Mouse (Mus musculus) neural tube, embryonic 12.5 days (tissue): ENCODE data around the gene Galk2. TPM values are rescaled to one million over a fixed set of nuclear protein-coding genes. Genes with fewer than 3 reads are reported as not detected.

Source experiments
- ATAC-seq: fragments of 200-750 bp; cut with Nextera tagmentation; 2 replicates; pipeline ENCODE4 v1.8.0; 2017; ENCODE audit warnings: low read depth, mild to moderate bottlenecking, moderate TSS enrichment, moderate library complexity; ENCODE audit not compliant: low FRiP score
- H3K27ac ChIP-seq: fragments of 300-500 bp; sonication (generic); 2 replicates; pipeline ENCODE4 v1.5.1; 2016
- H3K27me3 ChIP-seq: fragments of 300-500 bp; sonication (generic); replicated peaks from 2 replicates; pipeline ENCODE4 v1.6.1; 2016; ENCODE audit warnings: mild to moderate bottlenecking
- H3K36me3 ChIP-seq: fragments of 300-500 bp; sonication (generic); 2 replicates; pipeline ENCODE4 v1.6.1; 2016; ENCODE audit warnings: mild to moderate bottlenecking
- H3K4me1 ChIP-seq: fragments of 300-500 bp; sonication (generic); 2 replicates; pipeline ENCODE4 v1.6.1; 2016
- H3K4me2 ChIP-seq: fragments of 300-500 bp; sonication (generic); replicated peaks from 2 replicates; pipeline ENCODE4 v1.6.1; 2016; ENCODE audit warnings: mild to moderate bottlenecking
- H3K4me3 ChIP-seq: fragments of 300-500 bp; sonication (generic); 2 replicates; pipeline ENCODE4 v1.5.1; 2016
- H3K9ac ChIP-seq: fragments of 300-500 bp; sonication (generic); 2 replicates; pipeline ENCODE4 v1.6.1; 2016; ENCODE audit warnings: mild to moderate bottlenecking
- H3K9me3 ChIP-seq: fragments of 300-500 bp; sonication (generic); 2 replicates; pipeline ENCODE4 v1.6.1; 2016; ENCODE audit warnings: mild to moderate bottlenecking
- WGBS: fragments of 180-500 bp; shearing (Covaris S2); methylation state at CpG from one replicate; pipeline ENCODE4 v1.1.7; 2016; 5-methylcytosine and 5-hydroxymethylcytosine counted together
- polyA plus RNA-seq: library from polyadenylated mRNA; unstranded; fragments of >200 nt; fragmentation: Nextera tagmentation; extraction: Ambion mirVana; gene quantifications from 2 replicates; pipeline ENCODE4 v1.2.1, GENCODE M21; 2016

Galk2 gene
- polyA plus RNA-seq, 1 experiment from 2014 or later, result 26.6 TPM

DNA sequence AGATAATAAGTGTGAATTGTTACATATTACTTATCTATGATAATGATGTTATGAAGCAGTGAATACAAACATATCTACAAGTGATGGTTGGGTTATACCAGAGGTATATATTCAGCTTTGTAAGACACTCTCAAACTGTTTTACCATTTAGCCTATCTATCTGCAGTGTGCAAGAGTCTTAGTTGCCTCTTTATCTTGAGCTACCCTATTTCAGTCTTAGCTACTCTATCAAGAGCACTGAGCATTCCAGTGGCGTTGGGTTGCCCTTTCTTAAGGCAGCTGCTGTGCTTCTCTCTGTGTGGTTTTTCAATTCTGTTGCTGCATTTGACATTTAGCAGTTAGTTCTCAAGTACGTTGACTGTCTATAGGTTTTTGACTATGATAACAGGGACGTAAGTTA lies 4.9 kb downstream of the Galk2 start:
- H3K4me3 ChIP-seq, result no peak overlapping the region
- 89% methylated on average over 3 of the region's 3 CpGs for WGBS
- no peak for ATAC-seq
- H3K27me3 ChIP-seq, result no peaks in the 10 kb centered on the region
- H3K4me1 ChIP-seq, result peaks cover 4% of the 10 kb centered on the region; the same call in 1 of the 2 replicates
- H3K36me3 ChIP-seq, result no peaks in the 10 kb centered on the region
- H3K9me3 ChIP-seq, result no peaks in the 10 kb centered on the region
- no peak overlapping the region for H3K27ac ChIP-seq
- H3K9ac ChIP-seq, result no peak overlapping the region
- H3K4me2 ChIP-seq, result no peak overlapping the region

DNA sequence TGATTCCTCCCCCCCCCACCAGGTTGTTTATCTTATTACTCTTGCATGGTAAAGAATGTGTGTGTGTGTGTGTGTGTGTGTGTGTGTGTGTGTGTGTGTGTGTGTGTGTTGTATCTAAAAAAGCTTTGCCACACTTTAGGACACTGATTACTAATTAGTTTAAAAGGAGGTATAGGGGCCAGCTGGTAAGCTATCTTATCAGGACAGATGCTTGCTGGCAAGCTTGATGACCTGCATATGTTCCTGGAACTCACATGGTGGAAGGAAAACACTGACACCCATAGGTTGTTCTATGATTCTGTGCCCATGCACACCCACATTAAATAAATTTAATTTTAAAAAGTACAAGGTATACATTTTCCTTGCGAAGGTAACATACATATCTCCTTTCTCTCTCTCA lies 5.6 kb downstream of the Galk2 start:
- Histone ChIP-seq H3K4me3 (no peak overlapping the region), H3K9ac (no peak overlapping the region), H3K36me3 (no peaks in the 10 kb centered on the region), H3K4me2 (no peak overlapping the region), H3K9me3 (no peaks in the 10 kb centered on the region), H3K4me1 (peaks cover 4% of the 10 kb centered on the region; the same call in 1 of the 2 replicates), H3K27me3 (no peaks in the 10 kb centered on the region), H3K27ac (no peak overlapping the region)
- 90% methylated on average over 1 of the region's 1 CpGs for WGBS
- no peak for ATAC-seq

DNA sequence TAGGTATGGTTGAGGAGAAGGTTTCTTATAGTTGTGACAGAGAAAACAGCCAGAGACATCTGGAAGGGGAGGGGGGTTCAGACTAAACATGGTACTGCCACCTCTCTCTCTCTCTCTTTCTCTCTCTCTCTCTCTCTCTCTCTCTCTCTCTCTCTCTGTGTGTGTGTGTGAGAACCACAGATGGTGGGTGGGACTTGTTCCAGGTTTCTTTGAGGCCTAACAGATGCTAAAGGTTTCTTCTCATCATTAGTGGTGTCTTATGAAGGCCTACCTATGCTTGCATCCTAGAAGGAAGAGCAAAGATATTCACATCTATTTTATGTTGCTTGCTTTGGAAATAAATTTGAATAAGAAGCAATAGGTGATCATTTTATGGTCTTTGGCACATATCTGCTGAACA lies 6.7 kb downstream of the Galk2 start:
- ATAC-seq, result no peak
- H3K27ac ChIP-seq, result no peak overlapping the region
- no peak overlapping the region for H3K4me3 ChIP-seq
- peak overlapping the region; percentile 64 for H3K4me2 ChIP-seq
- H3K4me1 ChIP-seq, result peaks cover 4% of the 10 kb centered on the region; the same call in 1 of the 2 replicates
- H3K9ac ChIP-seq, result no peak overlapping the region
- H3K9me3 ChIP-seq, result no peaks in the 10 kb centered on the region
- no peaks in the 10 kb centered on the region for H3K27me3 ChIP-seq
- no peaks in the 10 kb centered on the region for H3K36me3 ChIP-seq

DNA sequence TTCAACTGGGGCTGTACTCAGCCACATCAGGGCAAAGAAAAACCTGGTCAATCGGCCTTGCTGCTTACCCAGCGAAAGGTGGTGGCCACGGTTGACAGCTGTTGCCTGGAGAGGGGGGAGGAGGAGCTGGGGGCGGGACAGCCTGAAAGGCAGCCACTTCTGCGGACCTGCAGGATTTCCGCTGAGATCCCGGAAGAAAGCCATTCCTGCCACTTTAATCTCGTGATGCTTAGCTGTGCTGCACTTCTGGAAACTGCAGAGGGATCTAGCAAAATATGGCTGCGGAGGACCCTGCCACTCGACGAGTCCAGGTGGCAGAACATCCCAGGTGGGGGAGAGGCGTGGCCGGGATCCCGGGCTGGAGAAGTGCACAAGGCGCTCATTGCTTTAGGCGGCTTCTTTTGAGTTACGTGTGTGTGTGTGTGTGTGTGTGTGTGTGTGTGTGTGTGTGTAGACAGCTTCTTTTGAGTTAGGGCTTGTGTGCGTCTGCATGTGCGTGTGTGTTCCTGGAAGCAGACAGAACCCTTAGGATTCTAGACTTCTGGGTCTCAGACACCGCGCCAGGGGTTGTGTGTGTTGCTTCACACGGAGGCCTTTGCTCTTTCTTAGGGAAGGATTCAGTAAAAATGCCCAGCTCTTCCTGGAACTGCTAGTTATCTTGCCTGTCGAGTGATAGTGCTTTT lies 7.3 kb downstream of the Galk2 start:
- Histone ChIP-seq H3K36me3 (no peaks in the 10 kb centered on the region), H3K4me2 (peak overlapping the region; percentile 64), H3K27ac (no peak overlapping the region), H3K4me3 (peak overlapping the region; percentile 37), H3K9ac (peak overlapping the region; percentile 52), H3K27me3 (no peaks in the 10 kb centered on the region), H3K4me1 (peaks cover 4% of the 10 kb centered on the region; the same call in 1 of the 2 replicates), H3K9me3 (no peaks in the 10 kb centered on the region)
- peak; percentile 64 for ATAC-seq
- WGBS, result 12% methylated on average over 23 of the region's 23 CpGs

DNA sequence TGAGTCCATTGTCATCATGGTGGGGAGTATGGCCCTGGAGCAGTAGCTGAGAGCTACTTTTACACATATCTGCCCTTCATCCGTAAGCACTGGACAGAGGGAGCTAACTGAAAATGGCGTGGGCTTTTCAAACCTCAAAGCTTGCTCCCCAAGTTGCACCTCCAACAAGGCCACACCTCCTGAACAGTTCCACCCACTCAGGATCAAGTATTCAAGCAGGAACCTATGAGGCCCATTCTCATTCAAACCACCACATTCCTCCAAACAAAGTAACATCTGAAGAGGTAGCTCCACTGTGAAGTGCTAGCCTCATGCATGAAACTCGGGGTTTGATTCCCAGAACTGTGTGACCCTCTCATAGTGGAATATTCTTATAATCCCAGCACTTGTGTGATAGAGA lies 9.4 kb downstream of the Galk2 start:
- H3K4me1 ChIP-seq, result peaks cover 4% of the 10 kb centered on the region; the same call in 1 of the 2 replicates
- H3K4me2 ChIP-seq, result no peak overlapping the region
- WGBS, result 79% methylated on average over 3 of the region's 3 CpGs
- no peaks in the 10 kb centered on the region for H3K27me3 ChIP-seq
- H3K4me3 ChIP-seq, result no peak overlapping the region
- H3K27ac ChIP-seq, result no peak overlapping the region
- no peaks in the 10 kb centered on the region for H3K9me3 ChIP-seq
- no peak overlapping the region for H3K9ac ChIP-seq
- ATAC-seq, result no peak
- no peaks in the 10 kb centered on the region for H3K36me3 ChIP-seq

DNA sequence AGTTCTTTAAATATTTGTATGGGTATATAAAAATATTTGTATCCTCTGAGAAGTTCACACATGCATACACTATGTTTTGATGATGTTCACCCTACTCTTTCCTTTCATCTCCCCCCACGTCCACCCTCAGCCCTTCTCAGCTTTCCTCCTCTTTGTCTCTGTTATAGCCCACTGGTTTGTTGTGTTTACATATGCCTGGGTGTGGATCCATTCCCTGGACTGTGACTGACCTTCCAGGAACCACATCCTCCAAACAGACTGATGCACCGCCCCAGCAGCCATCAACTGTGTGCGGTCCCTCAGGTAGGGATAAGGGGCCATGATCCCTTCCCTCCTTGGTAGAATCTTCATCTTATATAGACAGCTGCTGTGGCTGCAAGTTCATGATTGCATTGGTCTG lies 11.2 kb downstream of the Galk2 start:
- no peak overlapping the region for H3K4me3 ChIP-seq
- H3K27ac ChIP-seq, result no peak overlapping the region
- H3K36me3 ChIP-seq, result no peaks in the 10 kb centered on the region
- H3K9ac ChIP-seq, result no peak overlapping the region
- no peaks in the 10 kb centered on the region for H3K27me3 ChIP-seq
- H3K9me3 ChIP-seq, result no peaks in the 10 kb centered on the region
- 84% methylated on average over 3 of the region's 3 CpGs for WGBS
- H3K4me1 ChIP-seq, result peaks cover 4% of the 10 kb centered on the region; the same call in 1 of the 2 replicates
- no peak for ATAC-seq
- H3K4me2 ChIP-seq, result no peak overlapping the region

DNA sequence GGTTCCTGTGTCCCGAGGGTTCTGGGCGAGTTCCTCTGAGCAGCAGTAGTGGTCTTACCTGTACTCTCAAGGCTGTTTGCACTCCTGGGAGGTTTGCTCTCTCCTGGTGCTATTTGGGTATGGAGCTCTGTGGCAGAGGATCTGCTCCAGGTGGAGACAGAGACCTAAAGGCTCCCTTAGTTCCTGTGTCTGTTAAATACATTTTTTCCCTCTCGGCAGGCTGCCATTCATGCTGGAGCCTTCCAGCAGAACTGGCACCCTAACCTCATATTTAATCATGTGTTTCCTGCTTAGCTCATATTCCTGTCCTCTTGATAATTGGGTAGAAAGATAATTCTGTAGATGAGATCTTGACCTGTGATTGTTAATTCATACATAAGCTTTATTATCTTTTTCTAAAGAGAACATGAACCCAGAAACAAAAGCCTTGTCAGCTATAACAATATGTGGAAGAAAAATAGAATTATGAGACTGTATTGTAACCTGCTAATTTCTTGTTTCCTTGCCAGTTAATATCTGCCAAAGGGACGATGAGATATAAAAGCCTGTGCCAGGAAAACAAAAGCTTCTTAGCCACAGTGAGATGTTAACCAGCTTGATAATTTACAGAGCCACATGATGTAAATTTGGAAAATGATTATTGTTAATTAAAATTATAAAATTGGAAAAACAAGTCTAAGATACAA lies 27.1 kb downstream of the Galk2 start:
- no peaks in the 10 kb centered on the region for H3K36me3 ChIP-seq
- no peaks in the 10 kb centered on the region for H3K9me3 ChIP-seq
- no peak overlapping the region for H3K4me2 ChIP-seq
- H3K4me3 ChIP-seq, result no peak overlapping the region
- H3K27me3 ChIP-seq, result no peaks in the 10 kb centered on the region
- WGBS, result 86% methylated on average over 4 of the region's 4 CpGs
- no peak for ATAC-seq
- H3K4me1 ChIP-seq, result no peaks in the 10 kb centered on the region
- no peak overlapping the region for H3K27ac ChIP-seq
- H3K9ac ChIP-seq, result no peak overlapping the region

DNA sequence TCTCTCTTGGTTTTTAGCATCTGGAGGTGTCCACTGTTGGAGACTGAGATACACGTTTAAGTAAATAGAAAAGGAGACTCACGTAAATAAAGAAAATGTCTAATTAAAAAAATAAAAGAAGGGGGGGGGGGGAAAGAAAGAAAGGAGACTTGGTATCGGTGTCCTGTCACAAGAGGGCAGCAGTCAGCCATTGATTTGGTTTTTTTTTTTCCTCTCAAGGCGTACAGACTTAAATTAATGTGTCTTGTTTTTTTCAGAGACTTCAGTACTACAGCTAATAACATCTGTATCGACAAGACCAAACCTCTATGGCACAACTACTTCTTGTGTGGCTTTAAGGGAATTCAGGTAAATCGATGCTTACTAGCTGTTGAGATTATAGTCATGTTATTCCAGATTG lies 34.2 kb downstream of the Galk2 start:
- no peak overlapping the region for H3K27ac ChIP-seq
- no peak overlapping the region for H3K4me3 ChIP-seq
- no peaks in the 10 kb centered on the region for H3K4me1 ChIP-seq
- H3K4me2 ChIP-seq, result no peak overlapping the region
- H3K9me3 ChIP-seq, result no peaks in the 10 kb centered on the region
- WGBS, result 50% methylated on average over 6 of the region's 6 CpGs
- ATAC-seq, result no peak
- H3K36me3 ChIP-seq, result no peaks in the 10 kb centered on the region
- no peak overlapping the region for H3K9ac ChIP-seq
- no peaks in the 10 kb centered on the region for H3K27me3 ChIP-seq

DNA sequence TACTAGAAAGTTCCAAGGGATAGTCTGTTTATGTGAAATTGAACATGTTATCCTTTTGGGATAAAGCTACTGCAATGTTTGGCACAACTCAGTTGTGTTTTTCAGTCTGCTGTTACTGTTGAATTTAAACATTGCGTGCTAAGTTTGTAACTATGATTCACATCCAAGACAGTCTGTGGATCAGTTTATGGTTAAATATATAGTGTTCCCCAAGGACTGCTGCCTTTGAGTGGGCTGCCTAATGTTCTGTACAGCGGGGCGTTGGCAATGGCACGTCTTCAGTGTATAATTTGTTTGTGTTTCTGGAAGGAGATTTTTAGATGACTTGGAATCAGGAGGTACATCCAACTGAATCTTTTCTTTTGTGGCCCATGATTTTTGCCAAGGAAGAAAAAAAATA lies 36.2 kb downstream of the Galk2 start:
- 76% methylated on average over 4 of the region's 4 CpGs for WGBS

DNA sequence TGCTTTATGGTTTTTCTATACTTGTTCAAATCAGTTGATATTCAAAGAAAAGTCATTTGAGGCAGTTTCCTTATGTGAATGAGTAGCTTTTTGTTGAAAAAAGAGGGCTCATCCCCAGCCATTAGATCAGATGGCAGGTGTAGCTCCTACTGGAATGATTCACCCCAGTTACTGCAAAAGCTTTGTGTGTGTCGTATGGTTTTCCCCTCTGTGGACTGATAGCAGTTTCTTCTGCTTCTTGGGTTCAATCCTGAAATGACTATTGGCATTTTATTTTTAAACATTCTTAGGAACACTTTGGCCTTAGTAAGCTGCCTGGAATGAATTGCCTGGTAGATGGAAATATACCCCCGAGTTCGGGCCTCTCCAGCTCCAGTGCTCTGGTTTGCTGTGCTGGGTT lies 37.4 kb downstream of the Galk2 start:
- no peak for ATAC-seq
- Histone ChIP-seq H3K27ac (no peak overlapping the region), H3K9ac (no peak overlapping the region), H3K4me2 (no peak overlapping the region), H3K4me3 (no peak overlapping the region), H3K9me3 (no peaks in the 10 kb centered on the region), H3K4me1 (no peaks in the 10 kb centered on the region), H3K36me3 (no peaks in the 10 kb centered on the region), H3K27me3 (no peaks in the 10 kb centered on the region)
- 94% methylated on average over 3 of the region's 3 CpGs for WGBS

More for the DNA sequence above, 36.2 kb downstream of the Galk2 start:
- H3K4me3 ChIP-seq, result no peak overlapping the region
- H3K9me3 ChIP-seq, result no peaks in the 10 kb centered on the region
- no peak overlapping the region for H3K4me2 ChIP-seq
- ATAC-seq, result no peak
- H3K4me1 ChIP-seq, result no peaks in the 10 kb centered on the region
- H3K27me3 ChIP-seq, result no peaks in the 10 kb centered on the region
- H3K36me3 ChIP-seq, result no peaks in the 10 kb centered on the region
- H3K9ac ChIP-seq, result no peak overlapping the region
- no peak overlapping the region for H3K27ac ChIP-seq

DNA sequence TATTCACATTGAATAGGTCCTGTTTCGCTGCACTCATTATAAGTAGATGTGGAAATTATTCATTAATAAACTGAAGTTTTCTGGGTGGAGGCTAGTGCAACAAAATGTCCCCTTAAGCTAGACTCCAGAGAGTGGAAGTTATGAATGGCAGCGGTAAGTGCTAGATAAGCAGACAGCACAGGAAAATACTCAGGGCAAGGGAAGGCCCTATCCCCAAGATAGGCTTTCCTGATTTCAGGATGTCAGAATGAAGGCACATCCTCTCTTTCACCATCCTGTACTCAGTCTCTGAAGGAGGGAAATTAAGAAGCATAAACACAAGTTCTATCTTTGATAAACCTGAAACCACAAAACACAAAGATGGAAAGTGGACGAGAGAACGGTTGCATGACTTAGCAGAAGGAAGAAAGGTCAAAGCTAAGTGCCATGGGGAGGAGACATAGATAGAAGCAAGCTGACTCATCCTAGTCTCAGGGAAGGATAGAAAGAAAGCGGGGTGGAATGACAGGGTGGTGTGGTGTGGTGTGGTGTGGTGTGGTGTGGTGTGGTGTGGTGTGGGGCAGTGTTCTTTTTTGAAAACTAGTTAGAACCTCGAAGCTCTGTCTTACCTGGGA lies 42.0 kb downstream of the Galk2 start:
- WGBS, result 87% methylated on average over 6 of the region's 6 CpGs
- H3K36me3 ChIP-seq, result peaks cover 5% of the 10 kb centered on the region

DNA sequence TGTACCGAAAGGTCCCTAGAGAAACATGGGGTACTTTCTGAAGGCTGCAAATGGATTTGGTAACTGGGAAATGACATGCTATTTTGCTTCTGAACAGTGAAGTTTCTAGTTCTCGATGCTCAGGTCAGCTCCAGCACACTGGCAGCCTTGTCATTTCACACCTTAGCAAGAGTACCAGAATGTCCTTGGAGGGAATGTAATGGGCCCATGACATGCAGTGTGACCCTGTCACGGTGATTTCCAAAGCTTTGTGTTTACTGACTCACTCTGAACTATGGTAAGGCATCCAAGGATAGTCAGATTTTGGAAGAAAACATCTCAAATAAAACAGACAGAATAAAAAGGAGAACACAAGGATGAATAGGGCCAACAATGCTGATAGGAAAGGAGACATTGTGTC lies 42.5 kb downstream of the Galk2 start:
- ATAC-seq, result no peak
- Histone ChIP-seq H3K27me3 (no peaks in the 10 kb centered on the region), H3K36me3 (peaks cover 5% of the 10 kb centered on the region), H3K4me2 (no peak overlapping the region), H3K4me3 (no peak overlapping the region), H3K9ac (no peak overlapping the region), H3K27ac (no peak overlapping the region), H3K4me1 (no peaks in the 10 kb centered on the region), H3K9me3 (no peaks in the 10 kb centered on the region)
- WGBS, result 91% methylated on average over 3 of the region's 3 CpGs

More for the DNA sequence above, 42.0 kb downstream of the Galk2 start:
- Histone ChIP-seq H3K4me2 (no peak overlapping the region), H3K4me1 (no peaks in the 10 kb centered on the region), H3K9ac (no peak overlapping the region), H3K27me3 (no peaks in the 10 kb centered on the region), H3K27ac (no peak overlapping the region), H3K4me3 (no peak overlapping the region), H3K9me3 (no peaks in the 10 kb centered on the region)
- no peak for ATAC-seq
